Mouse (Mus musculus) neural tube, embryonic 13.5 days (tissue): ENCODE data around the gene Borcs7. TPM values are rescaled to one million over a fixed set of nuclear protein-coding genes. Genes with fewer than 3 reads are reported as not detected.
"Not testable (repeated sequence)": the region's sequence is repeated elsewhere in the genome, so short reads cannot be mapped to it uniquely, and the experiment has no call there.

ENCODE experiments used
- ATAC-seq: fragments of 200-750 bp; cut with Nextera tagmentation; 2 replicates; pipeline ENCODE4 v1.8.0; 2017; ENCODE audit warnings: low read depth, mild to moderate bottlenecking, moderate TSS enrichment, moderate library complexity
- H3K27ac ChIP-seq: fragments of 300-500 bp; sonication (generic); replicated peaks from 2 replicates; pipeline ENCODE4 v1.5.1; 2015; ENCODE audit warnings: moderate library complexity, mild to moderate bottlenecking, inconsistent platforms
- H3K27me3 ChIP-seq: fragments of 300-500 bp; sonication (generic); 2 replicates; pipeline ENCODE4 v1.6.1; 2015; ENCODE audit warnings: mild to moderate bottlenecking, inconsistent platforms
- H3K36me3 ChIP-seq: fragments of 300-500 bp; sonication (generic); 2 replicates; pipeline ENCODE4 v1.6.1; 2015; ENCODE audit warnings: mild to moderate bottlenecking, inconsistent platforms
- H3K4me1 ChIP-seq: fragments of 300-500 bp; sonication (generic); replicated peaks from 2 replicates; pipeline ENCODE4 v1.6.1; 2015; ENCODE audit warnings: inconsistent platforms
- H3K4me2 ChIP-seq: fragments of 300-500 bp; sonication (generic); 2 replicates; pipeline ENCODE4 v1.6.1; 2015; ENCODE audit warnings: inconsistent platforms, mild to moderate bottlenecking, moderate library complexity
- H3K4me3 ChIP-seq: fragments of 300-500 bp; sonication (generic); 2 replicates; pipeline ENCODE4 v1.5.1; 2015; ENCODE audit warnings: mild to moderate bottlenecking, inconsistent platforms
- H3K9ac ChIP-seq: fragments of 300-500 bp; sonication (generic); 2 replicates; pipeline ENCODE4 v1.6.1; 2015; ENCODE audit warnings: moderate library complexity, mild to moderate bottlenecking, inconsistent platforms
- H3K9me3 ChIP-seq: fragments of 300-500 bp; sonication (generic); 2 replicates; pipeline ENCODE4 v1.6.1; 2016; ENCODE audit warnings: inconsistent platforms
- WGBS: fragments of 180-500 bp; shearing (Covaris S2); methylation state at CpG from one replicate; pipeline ENCODE4 v1.1.7; 2015; 5-methylcytosine and 5-hydroxymethylcytosine counted together
- polyA plus RNA-seq: library from polyadenylated mRNA; unstranded; fragments of >200 nt; fragmentation: Nextera tagmentation; extraction: Ambion mirVana; gene quantifications from 2 replicates; pipeline ENCODE4 v1.2.1, GENCODE M21; 2015

Gene Borcs7
- polyA plus RNA-seq, 1 experiment from 2014 or later: 21.6 TPM

GRCm38 (mm10) chr19:46727140-46727736 lies 37.5 kb downstream of the Borcs7 start:
- no peaks in the 10 kb centered on the region for H3K27me3 ChIP-seq
- no peak overlapping the region for H3K4me2 ChIP-seq
- H3K4me3 ChIP-seq: no peak overlapping the region
- ATAC-seq: peak; percentile 79; the same call in 1 of the 2 replicates
- WGBS: 42% methylated on average over 8 of the region's 8 CpGs
- peaks cover 11% of the 10 kb centered on the region for H3K4me1 ChIP-seq
- no peak overlapping the region for H3K9ac ChIP-seq
- H3K9me3 ChIP-seq: no peaks in the 10 kb centered on the region
- no peak overlapping the region for H3K27ac ChIP-seq
- H3K36me3 ChIP-seq: peaks cover 7% of the 10 kb centered on the region

- Histone ChIP-seq H3K27me3 (no peaks in the 10 kb centered on the region), H3K36me3 (peaks cover 7% of the 10 kb centered on the region), H3K4me2 (no peak overlapping the region), H3K27ac (no peak overlapping the region), H3K4me3 (no peak overlapping the region), H3K4me1 (peaks cover 11% of the 10 kb centered on the region), H3K9ac (no peak overlapping the region), H3K9me3 (no peaks in the 10 kb centered on the region)
- WGBS: 65% methylated on average over 11 of the region's 11 CpGs
- no peak for ATAC-seq
Observed at GRCm38 (mm10) chr19:46727945-46728540, 38.3 kb downstream of the Borcs7 start.

- WGBS: 80% methylated on average over 3 of the region's 3 CpGs
- no peak for ATAC-seq
Observed at GRCm38 (mm10) chr19:46728909-46729308, 39.2 kb downstream of the Borcs7 start.

GRCm38 (mm10) chr19:46731351-46731750 lies 41.6 kb downstream of the Borcs7 start:
- H3K36me3 ChIP-seq: peaks cover 6% of the 10 kb centered on the region; the same call in 1 of the 2 replicates
- 83% methylated on average over 10 of the region's 10 CpGs for WGBS
- no peak overlapping the region for H3K4me2 ChIP-seq
- H3K9me3 ChIP-seq: no peaks in the 10 kb centered on the region
- no peaks in the 10 kb centered on the region for H3K27me3 ChIP-seq
- no peak for ATAC-seq
- H3K9ac ChIP-seq: no peak overlapping the region
- H3K4me3 ChIP-seq: no peak overlapping the region
- H3K4me1 ChIP-seq: peaks cover 11% of the 10 kb centered on the region
- no peak overlapping the region for H3K27ac ChIP-seq

More at GRCm38 (mm10) chr19:46728909-46729308, 39.2 kb downstream of the Borcs7 start:
- H3K4me1 ChIP-seq: peaks cover 11% of the 10 kb centered on the region
- no peak overlapping the region for H3K27ac ChIP-seq
- H3K9me3 ChIP-seq: no peaks in the 10 kb centered on the region
- H3K36me3 ChIP-seq: peaks cover 10% of the 10 kb centered on the region
- H3K4me2 ChIP-seq: no peak overlapping the region
- H3K4me3 ChIP-seq: no peak overlapping the region
- H3K27me3 ChIP-seq: no peaks in the 10 kb centered on the region
- H3K9ac ChIP-seq: no peak overlapping the region

GRCm38 (mm10) chr19:46732673-46733072 lies 43.0 kb downstream of the Borcs7 start:
- not testable (repeated sequence) for H3K4me3 ChIP-seq, H3K9me3 ChIP-seq, H3K27me3 ChIP-seq, H3K9ac ChIP-seq, H3K36me3 ChIP-seq, ATAC-seq, H3K4me2 ChIP-seq, H3K4me1 ChIP-seq, H3K27ac ChIP-seq
- WGBS: 91% methylated on average over 5 of the region's 5 CpGs

GRCm38 (mm10) chr19:46733626-46734025 lies 43.9 kb downstream of the Borcs7 start:
- no peaks in the 10 kb centered on the region for H3K27me3 ChIP-seq
- WGBS: 92% methylated on average over 7 of the region's 7 CpGs

GRCm38 (mm10) chr19:46735241-46735640 lies 45.5 kb downstream of the Borcs7 start:
- no peak overlapping the region for H3K4me2 ChIP-seq
- H3K27me3 ChIP-seq: no peaks in the 10 kb centered on the region
- H3K4me1 ChIP-seq: no peaks in the 10 kb centered on the region
- peaks cover 6% of the 10 kb centered on the region; the same call in 1 of the 2 replicates for H3K36me3 ChIP-seq
- no peak overlapping the region for H3K4me3 ChIP-seq
- 73% methylated on average over 5 of the region's 5 CpGs for WGBS
- no peak for ATAC-seq
- no peaks in the 10 kb centered on the region for H3K9me3 ChIP-seq
- H3K9ac ChIP-seq: no peak overlapping the region
- H3K27ac ChIP-seq: no peak overlapping the region

More at GRCm38 (mm10) chr19:46733626-46734025, 43.9 kb downstream of the Borcs7 start:
- Histone ChIP-seq H3K9me3 (no peaks in the 10 kb centered on the region), H3K27ac (no peak overlapping the region), H3K36me3 (peaks cover 6% of the 10 kb centered on the region; the same call in 1 of the 2 replicates), H3K4me3 (no peak overlapping the region), H3K9ac (no peak overlapping the region), H3K4me2 (no peak overlapping the region), H3K4me1 (no peaks in the 10 kb centered on the region)
- ATAC-seq: no peak

- no peak overlapping the region for H3K9ac ChIP-seq
- no peak overlapping the region for H3K4me2 ChIP-seq
- no peak overlapping the region for H3K4me3 ChIP-seq
- ATAC-seq: no peak
- WGBS: 80% methylated on average over 7 of the region's 7 CpGs
- peaks cover 6% of the 10 kb centered on the region; the same call in 1 of the 2 replicates for H3K36me3 ChIP-seq
- no peaks in the 10 kb centered on the region for H3K9me3 ChIP-seq
- no peak overlapping the region for H3K27ac ChIP-seq
- no peaks in the 10 kb centered on the region for H3K4me1 ChIP-seq
- H3K27me3 ChIP-seq: no peaks in the 10 kb centered on the region
Observed at GRCm38 (mm10) chr19:46737106-46737505, 47.4 kb downstream of the Borcs7 start.

- WGBS: 51% methylated on average over 7 of the region's 7 CpGs
- no peaks in the 10 kb centered on the region for H3K36me3 ChIP-seq
Observed at GRCm38 (mm10) chr19:46740341-46741008, 50.8 kb downstream of the Borcs7 start.

GRCm38 (mm10) chr19:46741574-46741973 lies 51.9 kb downstream of the Borcs7 start:
- H3K4me3 ChIP-seq: no peak overlapping the region
- no peak overlapping the region for H3K27ac ChIP-seq
- ATAC-seq: no peak
- H3K36me3 ChIP-seq: no peaks in the 10 kb centered on the region
- no peaks in the 10 kb centered on the region for H3K9me3 ChIP-seq
- H3K27me3 ChIP-seq: no peaks in the 10 kb centered on the region
- no peak overlapping the region for H3K9ac ChIP-seq
- no peak overlapping the region for H3K4me2 ChIP-seq
- no peaks in the 10 kb centered on the region for H3K4me1 ChIP-seq
- 53% methylated on average over 6 of the region's 6 CpGs for WGBS

More at GRCm38 (mm10) chr19:46740341-46741008, 50.8 kb downstream of the Borcs7 start:
- H3K4me1 ChIP-seq: no peaks in the 10 kb centered on the region
- ATAC-seq: no peak
- H3K27me3 ChIP-seq: no peaks in the 10 kb centered on the region
- H3K4me3 ChIP-seq: no peak overlapping the region
- H3K4me2 ChIP-seq: no peak overlapping the region
- H3K9me3 ChIP-seq: no peaks in the 10 kb centered on the region
- H3K27ac ChIP-seq: no peak overlapping the region
- H3K9ac ChIP-seq: no peak overlapping the region

- WGBS: 65% methylated on average over 9 of the region's 9 CpGs
- Histone ChIP-seq H3K4me3 (no peak overlapping the region), H3K36me3 (no peaks in the 10 kb centered on the region), H3K9me3 (no peaks in the 10 kb centered on the region), H3K4me2 (no peak overlapping the region), H3K27me3 (no peaks in the 10 kb centered on the region), H3K9ac (no peak overlapping the region), H3K27ac (no peak overlapping the region), H3K4me1 (no peaks in the 10 kb centered on the region)
- no peak for ATAC-seq
Observed at GRCm38 (mm10) chr19:46744681-46745080, 55.0 kb downstream of the Borcs7 start.

- Histone ChIP-seq H3K27ac (no peak overlapping the region), H3K36me3 (no peaks in the 10 kb centered on the region)
- 92% methylated on average over 3 of the region's 3 CpGs for WGBS
Observed at GRCm38 (mm10) chr19:46747799-46748198, 58.1 kb downstream of the Borcs7 start.

More at GRCm38 (mm10) chr19:46747799-46748198, 58.1 kb downstream of the Borcs7 start:
- Histone ChIP-seq H3K4me2 (no peak overlapping the region), H3K9ac (no peak overlapping the region), H3K4me1 (no peaks in the 10 kb centered on the region), H3K9me3 (no peaks in the 10 kb centered on the region), H3K4me3 (no peak overlapping the region), H3K27me3 (no peaks in the 10 kb centered on the region)
- ATAC-seq: no peak
